Mouse (Mus musculus) heart, adult 18-20 months (tissue): Measurements from ENCODE around the gene Tmem138. TPM values are rescaled to one million over a fixed set of nuclear protein-coding genes. Genes with fewer than 3 reads are reported as not detected.

Experiments used
- total RNA-seq, 2 experiments: library from RNA; stranded (reverse); gene quantifications; 2 replicates each; pipeline ENCODE4 v1.2.3; 2021

The Tmem138 gene
- total RNA-seq, 2 experiments from 2014 or later: 1.4 to 2.1 TPM

Other genes with a start within 250 kb of the Tmem138 start
- gene Syt7, start 188.3 kb downstream of the Tmem138 start, total RNA-seq: 10 to 100 TPM; 35.5 to 37.1 TPM
- 1 to 10 TPM; 1.7 to 5.7 TPM for gene Lrrc10b, start 119.9 kb downstream of the Tmem138 start, total RNA-seq
- gene Ppp1r32, start 94.4 kb downstream of the Tmem138 start, total RNA-seq: under 1 TPM in 1 of 2 experiments, not detected in 1; 0.49 TPM
- gene Cpsf7, start 52.1 kb downstream of the Tmem138 start, total RNA-seq: 10 to 100 TPM; 20.6 to 24.4 TPM
- gene Sdhaf2, start 51.2 kb downstream of the Tmem138 start, total RNA-seq: 10 to 100 TPM; 79.4 to 82.7 TPM
- 1 to 10 TPM; 4.9 to 5.8 TPM for gene Tmem216, start 21.1 kb downstream of the Tmem138 start, total RNA-seq
- 10 to 100 TPM; 12.3 to 14.2 TPM for gene Cyb561a3, start 190 bp downstream of the Tmem138 start, total RNA-seq
- gene Ddb1, start 28.0 kb upstream of the Tmem138 start, total RNA-seq: 100 to 1,000 TPM; 135 to 160 TPM
- gene Tkfc, start 28.3 kb upstream of the Tmem138 start, total RNA-seq: 1 to 10 TPM; 9.6 to 9.7 TPM
- gene Vwce, start 56.9 kb upstream of the Tmem138 start, total RNA-seq: under 1 TPM in 1 of 2 experiments, not detected in 1; 0.31 TPM
- not detected for gene Pga5, start 100.7 kb upstream of the Tmem138 start, total RNA-seq
- gene Vps37c, start 111.4 kb upstream of the Tmem138 start, total RNA-seq: 10 to 100 TPM; 20.4 to 21.8 TPM
- 1 to 10 TPM in 1 of 2 experiments, not detected in 1; 1.1 TPM for gene Cd5, start 161.6 kb upstream of the Tmem138 start, total RNA-seq